Mouse (Mus musculus) ES-E14 (cell line): ENCODE measurements around the gene Dzip1.

Experiments used
- CHD2 ChIP-seq: IDR thresholded peaks from 2 replicates; pipeline ENCODE4 v1.6.1; 2014; ENCODE audit warnings: mild to moderate bottlenecking, low read depth, low read length, inconsistent platforms
- MAFK ChIP-seq: IDR thresholded peaks from 2 replicates; pipeline ENCODE4 v1.6.1; 2014; ENCODE audit warnings: mild to moderate bottlenecking, low read depth, low read length, inconsistent platforms; ENCODE audit not compliant: insufficient read depth
- ZC3H11A ChIP-seq: IDR thresholded peaks from 2 replicates; pipeline ENCODE4 v1.6.1; 2012; ENCODE audit warnings: low read depth, mild to moderate bottlenecking, inconsistent platforms, low read length, borderline replicate concordance

GRCm38 (mm10) chr14:118864905-118865304 lies 60.4 kb downstream of the Dzip1 start:
- TF ChIP-seq MAFK (no peak), ZC3H11A (no peak), CHD2 (no peak)
